Mouse (Mus musculus): ENCODE data around the gene Ivl.

DNA sequence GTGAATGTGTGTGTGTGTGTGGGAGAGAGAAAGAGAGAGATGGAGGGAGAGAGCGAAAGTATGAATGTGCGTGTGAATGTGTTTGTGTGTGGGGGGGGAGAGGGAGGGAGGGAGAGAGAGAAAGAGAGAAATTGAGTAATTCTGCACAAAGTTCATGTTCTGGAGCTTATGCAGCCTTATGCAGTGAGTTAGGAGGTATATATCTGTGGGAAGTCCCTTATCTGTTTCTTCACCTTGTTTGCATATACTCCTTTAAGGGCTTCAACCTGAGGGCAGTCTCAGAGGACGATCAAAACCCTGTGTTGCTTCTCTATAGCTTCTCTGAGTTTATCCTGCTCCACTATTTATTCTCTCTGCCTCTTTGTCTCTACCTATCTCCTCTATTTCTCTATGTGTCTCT, 13.7 kb upstream of the Ivl start:
- no peak for TF ChIP-seq CTCF (IDR thresholded peaks at IDR 0.05; ENCODE audit: borderline replicate concordance, insufficient read depth, low read depth, low read length)
- no peak for TF ChIP-seq POLR2A (IDR thresholded peaks at IDR 0.05; ENCODE audit: borderline replicate concordance, insufficient read depth, low read length)
